In the genomic region with DNA sequence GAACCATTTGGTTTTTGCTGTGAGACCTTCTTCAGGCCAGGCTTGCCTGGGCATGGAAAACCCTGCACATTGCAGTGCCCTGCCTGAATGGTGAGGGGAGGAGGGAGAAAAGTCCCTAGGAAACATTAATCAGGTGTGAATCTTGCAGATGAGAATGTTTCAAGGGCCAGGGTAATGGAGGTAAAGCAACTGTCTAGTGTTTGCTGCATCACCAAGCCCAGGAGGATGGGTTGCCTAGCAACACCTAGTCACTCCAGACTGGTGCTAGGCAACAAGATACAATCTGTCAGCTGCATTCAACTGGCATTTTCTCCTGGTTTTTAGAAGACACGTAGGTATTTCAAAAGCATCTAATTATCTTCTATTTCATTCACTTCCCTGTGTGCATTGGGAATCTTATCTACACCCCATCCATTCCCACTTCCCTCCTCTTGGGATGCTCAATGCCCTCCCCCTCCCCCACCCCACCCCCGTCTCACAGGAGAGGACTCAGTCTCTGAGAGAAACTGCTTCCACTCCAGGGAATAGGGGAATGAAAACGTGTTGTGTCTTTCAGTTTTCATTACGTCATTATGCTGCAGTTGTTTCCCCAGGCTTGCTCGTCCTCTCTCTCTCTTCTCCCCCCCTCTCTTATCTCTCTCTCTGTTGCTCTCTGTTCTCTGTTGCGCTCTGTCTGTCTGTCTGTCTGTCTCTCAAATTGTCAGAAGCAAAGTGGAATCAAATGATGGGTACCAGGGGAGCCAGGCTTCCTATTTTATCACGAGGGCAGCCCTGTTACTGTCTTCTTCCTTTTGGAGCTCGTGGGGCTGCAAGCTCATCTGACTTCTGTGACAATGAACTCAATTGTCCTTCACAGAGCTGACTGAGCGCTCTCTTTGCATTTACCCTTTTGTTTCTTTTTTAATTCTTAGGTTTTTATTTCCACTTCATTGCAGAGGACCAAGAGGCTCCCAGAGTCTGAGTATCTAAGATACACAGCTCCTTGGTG, we compare ENCODE assay signal across 8 mouse cellular contexts. TPM values are rescaled to one million over a fixed set of nuclear protein-coding genes. Genes with fewer than 3 reads are reported as not detected.
DNase-seq lines count a peak whose midpoint lies in the region; ATAC-seq lines count a peak whose summit lies in the region.
"Had no signal": no experiment of that assay in that cellular context is flagged by ENCODE, and none has a peak within 500 bp of the region (broad histone marks: within the 10 kb centered on the region; RNA-seq: fewer than 3 reads in every experiment).

No protein-coding gene starts in this region.

- peak; percentile 24 for DNase-seq in embryo, embryonic 9.5 days (ENCODE audit: extremely low spot score)
- peak; percentile 49 to 74 for DNase-seq in frontal cortex, postnatal 10 days (ENCODE audit: low spot score in 2 of 2)
- peak; percentile 32 to 81 for DNase-seq in left cerebral cortex, adult 8-10 months (ENCODE audit: low spot score in 2 of 2)
- peak; percentile 84 for DNase-seq in retina, postnatal 1 day
- no peak for DNase-seq in lung, adult 18-20 months
- no peak for DNase-seq in thymus, postnatal 14 days

- ATAC-seq in megakaryocyte progenitor cell, adult 5-6 weeks (replicated peaks; ENCODE audit: poor library complexity) = no peak

RNA-seq across cellular contexts. Expression of a gene that starts 46.1 kb away (rescaled TPM):
- 10 to 100 TPM in 1 of 4 experiments, 1 to 10 TPM in 3; 3.5 to 11.1 (median 4.1) TPM for total RNA-seq in left cerebral cortex, adult 8-10 months (2022)
- not detected in 2 replicates for total RNA-seq in megakaryocyte progenitor cell, adult 5-6 weeks (2015)
- not detected in 2 replicates for total RNA-seq in megakaryocyte progenitor cell, adult 5-6 weeks (2017)
- total RNA-seq: hematopoietic stem cell, adult 5-6 weeks had no signal

Comparison
In these comparisons a context has a peak if more than half of its experiments do, and no peak if none do; other contexts are left out.
1. DNase-seq: peak in embryo, embryonic 9.5 days (single experiment), frontal cortex, postnatal 10 days (2 of 2), left cerebral cortex, adult 8-10 months (2 of 2) and retina, postnatal 1 day (single experiment); none in lung, adult 18-20 months (0 of 2) and thymus, postnatal 14 days (single experiment).
2. RNA of a gene that starts 46.1 kb away (total RNA-seq): 3.5 to 11.1 TPM in left cerebral cortex, adult 8-10 months; not detected in megakaryocyte progenitor cell, adult 5-6 weeks; every median in the first group is over 4 times any median in the second.